Mouse (Mus musculus): ENCODE measurements around the gene Vps37c. TPM values are rescaled to one million over a fixed set of nuclear protein-coding genes. Genes with fewer than 3 reads are reported as not detected.

Gene Vps37c
- polyA plus RNA-seq, 1 experiment from 2014 or later = 26.2 TPM

DNA sequence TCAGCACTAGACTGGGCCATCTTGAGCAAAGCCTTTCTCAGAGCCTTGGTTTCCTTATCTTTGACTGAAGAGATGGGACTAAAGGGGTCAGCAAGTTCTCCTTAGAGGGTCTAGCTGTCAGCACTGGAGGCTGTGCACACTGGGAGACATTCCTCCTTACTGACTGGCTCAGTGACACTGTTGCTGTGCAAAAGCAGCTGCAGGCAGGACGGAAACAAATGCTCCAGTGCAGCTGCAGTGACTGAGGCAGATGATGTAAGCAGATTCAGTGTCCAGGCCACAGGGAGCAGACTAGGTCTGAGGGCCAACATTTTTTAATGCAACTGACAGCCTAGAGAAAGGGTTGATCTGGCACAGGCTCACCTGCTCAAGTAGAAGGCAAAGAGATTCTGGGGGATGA is 15.3 kb upstream of the Vps37c start:
- DNase-seq (ENCODE audit: low spot score) (no peak), ATAC-seq (replicated peaks; ENCODE audit: insufficient number of reproducible peaks, low FRiP score, low TSS enrichment, low read depth) (no peak)
- Histone ChIP-seq H3K27ac (replicated peaks; ENCODE audit: low read depth, low read length) (no peak overlapping the region), H3K9ac (replicated peaks; ENCODE audit: low read length) (no peak overlapping the region), H3K4me1 (ENCODE audit: control insufficient read depth, insufficient read depth, low read length) (no peaks in the 10 kb centered on the region), H3K27me3 (ENCODE audit: control insufficient read depth, insufficient read depth, low read length) (no peaks in the 10 kb centered on the region), H3K9me3 (replicated peaks; ENCODE audit: control insufficient read depth, low read length) (no peaks in the 10 kb centered on the region), H3K4me2 (ENCODE audit: low read depth, low read length) (no peak overlapping the region), H3K4me3 (ENCODE audit: low read depth, low read length) (no peak overlapping the region), H3K36me3 (replicated peaks; ENCODE audit: control insufficient read depth, insufficient read depth, low read depth, low read length) (no peaks in the 10 kb centered on the region)
- WGBS = 55% methylated on average over 1 of the region's 1 CpGs

DNA sequence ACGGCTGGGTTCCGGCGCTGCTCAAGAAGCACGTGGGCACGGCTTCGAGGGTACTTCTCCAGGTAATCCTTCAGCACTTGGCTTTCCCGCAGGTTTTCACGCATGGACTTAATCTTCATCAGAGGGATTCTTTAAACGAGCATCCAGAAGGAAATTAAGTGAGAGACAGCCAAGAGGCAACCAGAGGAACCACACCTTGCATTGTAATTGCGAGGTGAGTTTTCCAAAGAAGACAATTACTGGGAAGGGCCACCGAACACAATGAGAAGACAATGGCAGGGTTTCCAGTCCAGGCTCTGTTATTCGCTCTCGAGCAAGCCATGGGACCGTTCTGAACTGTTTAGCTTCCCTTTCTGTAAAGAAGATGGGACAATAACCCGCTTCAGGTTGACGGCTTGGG is 11.9 kb upstream of the Vps37c start:
- Histone ChIP-seq H3K4me2 (ENCODE audit: low read depth, low read length) (no peak overlapping the region), H3K27me3 (ENCODE audit: control insufficient read depth, insufficient read depth, low read length) (no peaks in the 10 kb centered on the region), H3K4me3 (ENCODE audit: low read depth, low read length) (no peak overlapping the region), H3K9ac (replicated peaks; ENCODE audit: low read length) (no peak overlapping the region), H3K9me3 (replicated peaks; ENCODE audit: control insufficient read depth, low read length) (no peaks in the 10 kb centered on the region), H3K27ac (replicated peaks; ENCODE audit: low read depth, low read length) (no peak overlapping the region), H3K4me1 (ENCODE audit: control insufficient read depth, insufficient read depth, low read length) (no peaks in the 10 kb centered on the region), H3K36me3 (replicated peaks; ENCODE audit: control insufficient read depth, insufficient read depth, low read depth, low read length) (no peaks in the 10 kb centered on the region)
- WGBS = 88% methylated on average over 16 of the region's 16 CpGs
- no peak for DNase-seq (ENCODE audit: low spot score)
- no peak for ATAC-seq (replicated peaks; ENCODE audit: insufficient number of reproducible peaks, low FRiP score, low TSS enrichment, low read depth)

DNA sequence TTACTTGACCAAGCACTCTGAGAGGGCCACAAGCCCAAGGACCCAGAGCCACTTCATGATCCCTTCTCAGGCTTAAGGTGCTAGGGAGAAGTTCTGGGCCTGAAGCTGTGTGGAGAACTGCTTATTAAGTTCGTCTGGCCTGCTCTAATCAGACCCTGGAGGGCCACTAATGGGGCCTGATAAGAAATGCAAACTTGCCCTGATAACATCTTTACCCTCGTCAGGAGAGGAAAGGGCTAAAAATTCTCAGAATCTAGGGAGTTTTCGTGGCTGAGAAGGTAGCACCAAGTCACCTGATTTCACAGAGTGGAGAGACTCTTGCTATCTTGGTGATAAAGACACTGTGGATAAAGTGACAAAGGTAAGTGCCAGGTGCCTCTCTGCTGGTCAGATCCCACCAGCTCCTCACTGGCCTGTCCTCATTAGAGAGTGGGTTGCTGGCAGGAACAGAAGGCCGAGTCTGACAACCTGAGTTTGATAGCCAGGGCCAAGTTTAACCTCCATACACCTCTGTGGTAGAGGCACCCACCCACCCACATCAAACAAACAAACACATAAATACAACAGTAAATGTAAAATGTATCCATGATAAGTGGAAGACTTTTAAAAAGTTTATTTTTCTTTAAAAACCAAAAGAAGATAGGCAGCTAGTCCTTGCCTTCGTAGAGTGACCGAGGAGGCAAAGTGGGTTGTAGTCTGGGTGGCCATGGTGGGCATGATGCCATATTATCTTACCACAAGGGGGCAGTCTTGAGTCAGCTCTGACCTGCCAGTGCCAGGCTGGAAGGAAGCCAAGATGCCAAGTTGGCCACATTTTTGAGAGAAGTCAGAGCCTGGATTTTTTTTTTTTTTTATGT is 10.4 kb upstream of the Vps37c start, which contains the start of gene Pga5:
TSS of gene Pga5 (minus strand) at position 157 of the 857 bp plus-strand sequence.
- ATAC-seq (replicated peaks; ENCODE audit: insufficient number of reproducible peaks, low FRiP score, low TSS enrichment, low read depth) (no peak; the same call in 1 of the 2 replicates), DNase-seq (ENCODE audit: low spot score) (peak; percentile 82)
- WGBS = 42% methylated on average over 6 of the region's 6 CpGs
- no peak within 1 kb of the TSS for H3K4me3 ChIP-seq (ENCODE audit: low read depth, low read length)
- no peaks in the 10 kb centered on the region for H3K27me3 ChIP-seq (ENCODE audit: control insufficient read depth, insufficient read depth, low read length)
- H3K9me3 ChIP-seq (replicated peaks; ENCODE audit: control insufficient read depth, low read length) = no peaks in the 10 kb centered on the region
- no peaks in the 10 kb centered on the region for H3K36me3 ChIP-seq (replicated peaks; ENCODE audit: control insufficient read depth, insufficient read depth, low read depth, low read length)
- H3K9ac ChIP-seq (replicated peaks; ENCODE audit: low read length) = no peak within 1 kb of the TSS
- no peaks in the 10 kb centered on the region for H3K4me1 ChIP-seq (ENCODE audit: control insufficient read depth, insufficient read depth, low read length)
- no peak within 1 kb of the TSS for H3K4me2 ChIP-seq (ENCODE audit: low read depth, low read length)
- no peak within 1 kb of the TSS for H3K27ac ChIP-seq (replicated peaks; ENCODE audit: low read depth, low read length)

DNA sequence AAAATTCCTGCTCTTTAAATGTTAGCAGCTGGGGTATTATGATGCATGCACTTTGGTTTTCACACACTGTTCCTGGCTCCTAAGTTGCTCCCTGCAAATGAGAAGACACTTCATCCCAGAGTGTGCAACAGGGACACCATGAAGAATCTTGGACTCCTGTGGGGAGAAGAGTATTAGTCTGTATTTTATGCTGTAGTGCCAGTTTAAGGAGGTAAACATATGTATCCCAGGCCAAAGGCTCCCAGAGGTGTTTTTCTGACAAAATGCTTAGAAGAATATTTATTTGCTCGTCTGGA is 9.8 kb upstream of the Vps37c start:
- ATAC-seq (replicated peaks; ENCODE audit: insufficient number of reproducible peaks, low FRiP score, low TSS enrichment, low read depth) (no peak), DNase-seq (ENCODE audit: low spot score) (no peak)
- H3K9ac ChIP-seq (replicated peaks; ENCODE audit: low read length) = no peak overlapping the region
- H3K4me3 ChIP-seq (ENCODE audit: low read depth, low read length) = no peak overlapping the region
- H3K9me3 ChIP-seq (replicated peaks; ENCODE audit: control insufficient read depth, low read length) = no peaks in the 10 kb centered on the region
- H3K27me3 ChIP-seq (ENCODE audit: control insufficient read depth, insufficient read depth, low read length) = no peaks in the 10 kb centered on the region
- H3K4me1 ChIP-seq (ENCODE audit: control insufficient read depth, insufficient read depth, low read length) = no peaks in the 10 kb centered on the region
- no peaks in the 10 kb centered on the region for H3K36me3 ChIP-seq (replicated peaks; ENCODE audit: control insufficient read depth, insufficient read depth, low read depth, low read length)
- no peak overlapping the region for H3K4me2 ChIP-seq (ENCODE audit: low read depth, low read length)
- no peak overlapping the region for H3K27ac ChIP-seq (replicated peaks; ENCODE audit: low read depth, low read length)
- WGBS = 81% methylated on average over 1 of the region's 1 CpGs

DNA sequence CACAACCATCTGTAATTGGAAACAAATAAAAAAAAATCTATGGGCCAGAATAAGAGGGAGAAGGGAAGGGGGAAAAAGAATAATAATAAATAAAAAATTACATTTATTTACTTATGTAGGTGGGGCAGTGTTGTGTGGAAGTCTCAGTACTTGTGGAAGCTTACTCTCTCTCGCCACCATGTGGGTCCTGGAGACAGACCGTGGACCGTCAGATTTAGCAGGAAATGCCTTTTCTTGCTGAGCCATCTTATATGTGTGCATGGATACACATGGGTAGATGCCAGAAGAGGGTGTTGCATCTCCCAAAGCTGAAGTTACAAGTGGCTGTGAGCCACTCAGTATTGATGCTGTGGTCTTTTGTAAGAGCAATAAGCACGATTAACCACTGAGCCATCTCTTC is 7.0 kb upstream of the Vps37c start:
- DNase-seq (ENCODE audit: low spot score) = no peak
- Histone ChIP-seq H3K9me3 (replicated peaks; ENCODE audit: control insufficient read depth, low read length) (no peaks in the 10 kb centered on the region), H3K36me3 (replicated peaks; ENCODE audit: control insufficient read depth, insufficient read depth, low read depth, low read length) (no peaks in the 10 kb centered on the region), H3K4me2 (ENCODE audit: low read depth, low read length) (no peak overlapping the region), H3K4me3 (ENCODE audit: low read depth, low read length) (no peak overlapping the region), H3K27ac (replicated peaks; ENCODE audit: low read depth, low read length) (no peak overlapping the region), H3K4me1 (ENCODE audit: control insufficient read depth, insufficient read depth, low read length) (no peaks in the 10 kb centered on the region), H3K27me3 (ENCODE audit: control insufficient read depth, insufficient read depth, low read length) (no peaks in the 10 kb centered on the region), H3K9ac (replicated peaks; ENCODE audit: low read length) (no peak overlapping the region)
- no peak for ATAC-seq (replicated peaks; ENCODE audit: insufficient number of reproducible peaks, low FRiP score, low TSS enrichment, low read depth)
- WGBS = 71% methylated on average over 4 of the region's 4 CpGs

DNA sequence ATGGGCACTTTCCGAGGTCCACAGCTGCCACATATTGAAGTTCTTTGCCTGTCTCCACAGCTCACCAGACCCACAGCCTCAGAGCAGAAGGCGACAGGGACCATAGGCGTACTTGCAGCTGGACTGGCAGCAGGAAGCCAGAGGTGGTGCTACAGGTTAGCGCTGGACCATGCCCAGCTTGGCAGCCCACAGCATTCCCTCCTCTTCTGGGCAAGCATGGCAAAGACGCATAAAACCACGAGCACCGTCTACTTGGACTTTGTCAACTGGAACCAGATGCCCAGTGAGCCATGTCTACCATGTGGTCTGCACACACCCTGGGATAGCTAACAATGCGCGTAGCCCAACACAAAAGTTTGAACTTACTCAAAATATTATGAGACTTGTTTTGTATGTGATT is 3.5 kb upstream of the Vps37c start:
- Histone ChIP-seq H3K4me1 (ENCODE audit: control insufficient read depth, insufficient read depth, low read length) (no peaks in the 10 kb centered on the region; the same call in none of the 2 replicates), H3K27me3 (ENCODE audit: control insufficient read depth, insufficient read depth, low read length) (no peaks in the 10 kb centered on the region), H3K36me3 (replicated peaks; ENCODE audit: control insufficient read depth, insufficient read depth, low read depth, low read length) (no peaks in the 10 kb centered on the region), H3K27ac (replicated peaks; ENCODE audit: low read depth, low read length) (no peak overlapping the region), H3K9me3 (replicated peaks; ENCODE audit: control insufficient read depth, low read length) (no peaks in the 10 kb centered on the region), H3K4me3 (ENCODE audit: low read depth, low read length) (no peak overlapping the region), H3K9ac (replicated peaks; ENCODE audit: low read length) (no peak overlapping the region), H3K4me2 (ENCODE audit: low read depth, low read length) (no peak overlapping the region)
- ATAC-seq (replicated peaks; ENCODE audit: insufficient number of reproducible peaks, low FRiP score, low TSS enrichment, low read depth) (no peak), DNase-seq (ENCODE audit: low spot score) (no peak)
- WGBS = 87% methylated on average over 9 of the region's 9 CpGs

DNA sequence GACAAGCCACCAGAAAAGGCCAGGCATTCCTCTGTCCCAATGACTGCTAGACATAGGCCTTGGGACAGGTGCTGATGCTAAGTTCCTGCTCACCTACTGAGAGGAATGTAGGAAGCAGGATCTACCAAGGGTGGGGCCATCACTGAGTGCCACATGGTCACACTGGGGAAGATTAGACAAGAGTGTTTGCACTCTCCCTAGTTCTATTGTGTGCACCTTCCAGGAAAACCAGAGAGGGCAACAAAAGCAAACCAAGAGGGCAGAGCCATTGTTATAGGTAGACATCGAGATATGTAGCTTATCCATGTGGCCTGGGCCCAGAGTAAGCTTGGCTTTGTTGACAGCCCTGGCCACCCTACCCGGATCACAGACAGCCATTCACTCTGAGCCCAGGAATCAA is 2.8 kb upstream of the Vps37c start:
- no peak overlapping the region for H3K27ac ChIP-seq (replicated peaks; ENCODE audit: low read depth, low read length)
- no peaks in the 10 kb centered on the region for H3K36me3 ChIP-seq (replicated peaks; ENCODE audit: control insufficient read depth, insufficient read depth, low read depth, low read length)
- H3K4me1 ChIP-seq (ENCODE audit: control insufficient read depth, insufficient read depth, low read length) = no peaks in the 10 kb centered on the region; the same call in none of the 2 replicates
- no peak for ATAC-seq (replicated peaks; ENCODE audit: insufficient number of reproducible peaks, low FRiP score, low TSS enrichment, low read depth)
- no peak for DNase-seq (ENCODE audit: low spot score)
- no peak overlapping the region for H3K9ac ChIP-seq (replicated peaks; ENCODE audit: low read length)
- no peak overlapping the region for H3K4me3 ChIP-seq (ENCODE audit: low read depth, low read length)
- H3K9me3 ChIP-seq (replicated peaks; ENCODE audit: control insufficient read depth, low read length) = no peaks in the 10 kb centered on the region
- no peaks in the 10 kb centered on the region for H3K27me3 ChIP-seq (ENCODE audit: control insufficient read depth, insufficient read depth, low read length)
- no peak overlapping the region for H3K4me2 ChIP-seq (ENCODE audit: low read depth, low read length)
- WGBS = 72% methylated on average over 2 of the region's 2 CpGs

DNA sequence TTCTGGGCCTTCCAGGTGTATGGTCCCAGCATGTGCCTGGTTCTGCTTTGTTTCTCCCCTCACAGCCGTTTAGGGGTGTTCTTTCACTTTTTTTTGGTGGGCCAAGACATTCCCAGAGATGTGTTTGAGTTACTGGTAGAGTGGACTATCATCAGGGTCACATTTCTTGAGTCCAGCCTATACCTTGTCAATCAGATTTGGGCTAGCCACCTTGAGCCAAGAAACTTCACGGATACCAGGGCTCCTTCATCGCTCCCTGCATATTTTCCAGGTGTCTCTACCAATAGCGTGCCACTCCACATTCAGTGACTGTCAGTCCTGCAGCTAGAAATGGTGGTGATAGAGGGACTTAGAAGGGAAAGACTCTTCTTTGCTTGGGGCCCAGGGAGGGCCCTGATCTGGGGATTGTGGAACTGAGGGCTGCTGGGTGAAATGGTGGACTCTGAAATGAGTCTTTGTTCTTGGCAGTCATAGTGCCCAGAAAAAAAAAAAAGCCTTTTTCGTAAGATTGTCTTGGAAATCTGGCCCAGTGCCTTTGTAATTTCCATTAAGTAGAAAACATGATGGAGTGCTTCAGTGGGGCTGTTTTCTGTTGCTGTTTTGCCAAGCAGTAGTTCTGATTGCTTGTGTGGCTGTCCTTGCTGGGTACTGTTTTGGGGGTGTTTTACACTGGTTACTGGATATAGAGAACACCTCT is 1.1 kb downstream of the Vps37c start:
- DNase-seq (ENCODE audit: low spot score) (no peak), ATAC-seq (replicated peaks; ENCODE audit: insufficient number of reproducible peaks, low FRiP score, low TSS enrichment, low read depth) (no peak)
- Histone ChIP-seq H3K4me1 (ENCODE audit: control insufficient read depth, insufficient read depth, low read length) (no peaks in the 10 kb centered on the region; the same call in none of the 2 replicates), H3K36me3 (replicated peaks; ENCODE audit: control insufficient read depth, insufficient read depth, low read depth, low read length) (no peaks in the 10 kb centered on the region), H3K27ac (replicated peaks; ENCODE audit: low read depth, low read length) (peak overlapping the region; percentile 87), H3K9ac (replicated peaks; ENCODE audit: low read length) (peak overlapping the region; percentile 86), H3K4me3 (ENCODE audit: low read depth, low read length) (peak overlapping the region; percentile 81), H3K27me3 (ENCODE audit: control insufficient read depth, insufficient read depth, low read length) (no peaks in the 10 kb centered on the region), H3K9me3 (replicated peaks; ENCODE audit: control insufficient read depth, low read length) (no peaks in the 10 kb centered on the region), H3K4me2 (ENCODE audit: low read depth, low read length) (peak overlapping the region; percentile 74)
- 62% methylated on average over 5 of the region's 5 CpGs for WGBS
